Mouse (Mus musculus): ENCODE measurements around the gene Gm5662. TPM values are rescaled to one million over a fixed set of nuclear protein-coding genes. Genes with fewer than 3 reads are reported as not detected.
"Not testable (repeated sequence)": the region's sequence is repeated elsewhere in the genome, so short reads cannot be mapped to it uniquely, and the experiment has no call there.

Gene Gm5662
- total RNA-seq (2021) = not detected

GRCm38 (mm10) chr12:88274400-88274799 is at the start of gene Gm5662:
TSS of gene Gm5662 (minus strand) at chr12:88274500.
- intact Hi-C loops (cut with DNase I) = not testable (repeated sequence)

GRCm38 (mm10) chr12:88323926-88324325 is 49.6 kb upstream of the Gm5662 start, which contains the start of gene Gm5039:
TSS of gene Gm5039 (minus strand) at chr12:88324026.
- DNase-seq (ENCODE audit: low spot score in 2 of 2); intact Hi-C loops (cut with DNase I): not testable (repeated sequence)

More at GRCm38 (mm10) chr12:88274400-88274799, at the start of gene Gm5662:
- DNase-seq (ENCODE audit: low spot score in 2 of 2) = not testable (repeated sequence)

GRCm38 (mm10) chr12:88314556-88314955 is 40.3 kb upstream of the Gm5662 start:
- DNase-seq (ENCODE audit: low spot score in 2 of 2) = no peak
- intact Hi-C loops (cut with DNase I) = no loop called here

- intact Hi-C loops (cut with DNase I); DNase-seq (ENCODE audit: low spot score in 2 of 2): not testable (repeated sequence)
Observed at GRCm38 (mm10) chr12:88297171-88297570, 22.9 kb upstream of the Gm5662 start.

GRCm38 (mm10) chr12:88293082-88293481 is 18.8 kb upstream of the Gm5662 start:
- DNase-seq (ENCODE audit: low spot score in 2 of 2); intact Hi-C loops (cut with DNase I): not testable (repeated sequence)

GRCm38 (mm10) chr12:88285224-88285623 is 10.9 kb upstream of the Gm5662 start:
- DNase-seq (ENCODE audit: low spot score in 2 of 2); intact Hi-C loops (cut with DNase I): not testable (repeated sequence)

DNA sequence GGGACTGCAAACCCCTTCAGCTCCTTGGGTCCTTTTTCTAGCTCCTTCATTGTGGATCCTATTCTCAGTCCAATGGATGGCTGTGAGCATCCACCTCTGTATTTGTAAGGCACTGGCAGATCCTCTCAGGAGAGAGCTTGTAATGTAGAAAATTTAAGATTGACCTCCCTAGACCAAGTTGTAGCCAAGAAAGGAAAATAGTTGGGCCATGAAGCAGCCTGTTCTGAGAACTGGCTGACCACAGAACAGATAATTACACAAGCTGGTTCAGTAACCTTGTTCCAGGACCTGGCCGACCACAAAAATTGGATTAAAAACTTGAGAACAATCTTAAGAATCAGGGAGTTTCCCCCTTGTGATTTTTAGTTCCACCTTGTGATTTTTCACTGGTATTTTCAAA is 17.1 kb downstream of the Gm5662 start:
- intact Hi-C loops (cut with DNase I) = loop anchor here (10.0 kb wide), 1 partner anchor 372 kb away; no protein-coding TSS in a partner anchor
- no peak for DNase-seq (ENCODE audit: low spot score in 2 of 2)

DNA sequence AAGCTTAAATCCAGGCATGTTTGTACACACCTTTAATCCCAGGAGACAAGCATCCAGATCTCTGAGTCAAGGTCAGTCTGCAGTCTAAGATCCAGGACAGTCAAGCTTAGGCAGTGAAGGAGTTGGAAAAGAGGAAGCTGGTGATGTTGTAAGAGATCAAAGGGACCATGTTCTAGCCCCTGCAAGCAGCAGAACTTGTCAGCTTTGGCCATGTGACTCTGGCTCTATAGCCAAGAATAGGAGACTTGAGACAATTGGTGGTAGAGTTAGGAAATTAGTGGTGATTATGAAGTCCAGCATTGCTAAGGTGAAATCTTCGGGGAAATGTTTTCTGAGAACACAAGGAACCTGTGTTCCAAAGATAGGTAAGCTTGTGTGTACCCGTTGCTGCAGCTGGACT is 18.4 kb downstream of the Gm5662 start:
- intact Hi-C loops (cut with DNase I) = loop anchor here (10.0 kb wide), 1 partner anchor 371 kb away; no protein-coding TSS in a partner anchor
- DNase-seq (ENCODE audit: low spot score in 2 of 2) = not testable (repeated sequence)

DNA sequence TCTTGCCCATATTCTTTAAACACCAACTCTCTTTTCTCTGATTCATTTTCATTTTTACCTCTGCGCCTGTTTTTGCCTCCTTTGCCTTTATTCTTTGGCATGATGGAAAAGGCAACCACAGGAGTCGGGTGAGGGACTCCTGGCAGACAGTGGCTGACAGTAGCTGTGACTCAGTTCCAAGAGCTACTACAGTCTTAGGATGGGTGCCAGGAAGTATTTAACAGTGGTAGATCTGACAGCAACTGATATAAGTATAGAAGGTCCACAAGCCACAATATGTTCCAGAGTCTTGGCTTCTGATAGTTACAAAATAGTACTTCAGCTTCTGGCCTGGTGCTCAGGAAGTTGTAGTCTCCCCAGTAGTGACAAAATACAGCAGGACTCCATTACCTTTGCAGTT is 24.3 kb downstream of the Gm5662 start, which contains the start of gene Gm8332:
Gene Gm8332, minus strand, starts transcription at position 101 of the 400 bp plus-strand sequence.
- intact Hi-C loops (cut with DNase I) = loop anchor here (10.0 kb wide), 1 partner anchor 365 kb away; no protein-coding TSS in a partner anchor

GRCm38 (mm10) chr12:88245786-88246185 is 28.5 kb downstream of the Gm5662 start:
- DNase-seq (ENCODE audit: low spot score in 2 of 2); intact Hi-C loops (cut with DNase I): not testable (repeated sequence)

More for the DNA sequence above, 24.3 kb downstream of the Gm5662 start, which contains the start of gene Gm8332:
- DNase-seq (ENCODE audit: low spot score in 2 of 2) = not testable (repeated sequence)

- intact Hi-C loops (cut with DNase I); DNase-seq (ENCODE audit: low spot score in 2 of 2): not testable (repeated sequence)
Observed at GRCm38 (mm10) chr12:88242940-88243339, 31.4 kb downstream of the Gm5662 start.

Other genes starting within 250 kb of the Gm5662 start
- not detected for gene Gm2056, start 247.5 kb downstream of the Gm5662 start, total RNA-seq (2021)
- not detected for gene Gm16368, start 190.8 kb downstream of the Gm5662 start, total RNA-seq (2021)
- not detected for gene Gm10436, start 92.4 kb downstream of the Gm5662 start, total RNA-seq (2021)
- gene Gm8332, start 24.4 kb downstream of the Gm5662 start, total RNA-seq (2021) = not detected
- not detected for gene Gm5039, start 49.5 kb upstream of the Gm5662 start, total RNA-seq (2021)
- gene Adck1, start 86.1 kb upstream of the Gm5662 start, total RNA-seq (2021) = 10 to 100 TPM; 28.6 to 32.9 TPM